Mouse (Mus musculus): Measurements from ENCODE around the gene B4galnt3.
A peak's percentile ranks its signal among the peaks of the same experiment; 100 is the strongest.
"Not testable (repeated sequence)": the region's sequence is repeated elsewhere in the genome, so short reads cannot be mapped to it uniquely, and the experiment has no call there.

Gene B4galnt3

DNA sequence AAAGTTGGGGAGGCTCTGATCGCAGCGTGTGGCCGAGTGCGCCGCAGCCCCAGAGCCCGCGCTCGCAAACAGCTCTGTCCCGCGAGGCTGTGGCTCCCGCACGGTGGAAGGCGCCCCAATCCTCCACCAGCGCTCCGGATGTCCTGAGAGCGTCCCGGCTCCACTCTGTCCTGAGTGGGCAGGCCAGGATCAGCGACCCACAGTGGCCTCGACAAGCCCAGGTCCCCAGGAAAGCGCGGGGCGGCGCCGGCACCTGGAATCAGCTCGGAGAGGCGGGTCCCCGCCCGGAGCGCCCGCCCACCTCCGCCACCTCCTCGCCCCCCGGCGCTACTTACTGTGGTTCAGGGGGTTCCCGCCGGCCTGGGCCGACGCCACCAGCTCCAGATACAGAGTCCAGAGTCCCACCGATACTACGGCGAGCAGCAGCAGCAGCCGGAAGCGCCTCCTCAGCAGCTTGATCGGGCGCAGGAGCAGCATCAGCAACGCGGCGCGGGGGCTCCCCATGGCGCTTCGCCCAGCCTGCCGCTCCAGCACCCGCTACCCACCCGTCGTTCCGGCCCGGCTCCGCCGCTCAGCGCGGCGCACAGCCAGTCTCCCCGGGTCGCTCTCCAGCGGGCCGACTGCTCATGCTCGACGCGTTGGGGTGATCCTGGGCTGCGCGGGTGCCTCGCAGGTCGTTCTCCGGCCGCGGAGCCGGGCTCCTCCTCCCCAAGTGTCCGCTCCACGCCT, at the start of gene B4galnt3, which contains the start of gene D330020A13Rik:
Gene B4galnt3, minus strand, starts transcription at position 504 of the 729 bp plus-strand sequence.
Gene D330020A13Rik, plus strand, starts transcription at position 309 of the 729 bp plus-strand sequence.
- peak; percentile 63 for DNase-seq

DNA sequence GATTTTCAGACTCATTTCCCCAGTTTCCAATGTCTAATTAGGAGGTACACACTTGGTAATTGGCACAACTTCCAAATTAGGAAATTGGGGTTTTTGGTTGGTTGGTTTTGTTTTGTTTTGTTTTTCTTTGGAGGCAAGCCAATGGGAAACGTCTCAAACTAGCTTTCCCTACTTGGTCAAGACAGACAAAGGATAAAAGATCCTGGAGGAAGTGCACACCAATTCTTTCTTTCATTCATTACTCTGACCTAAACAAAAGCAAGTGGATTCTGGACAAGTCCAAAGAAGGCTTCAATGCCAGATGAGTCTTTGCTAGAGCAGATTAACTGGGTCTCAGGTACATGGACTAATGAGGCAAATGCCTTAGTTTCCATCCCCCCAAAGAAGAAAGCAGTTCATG, 49.6 kb upstream of the B4galnt3 start:
- DNase-seq: no peak

DNA sequence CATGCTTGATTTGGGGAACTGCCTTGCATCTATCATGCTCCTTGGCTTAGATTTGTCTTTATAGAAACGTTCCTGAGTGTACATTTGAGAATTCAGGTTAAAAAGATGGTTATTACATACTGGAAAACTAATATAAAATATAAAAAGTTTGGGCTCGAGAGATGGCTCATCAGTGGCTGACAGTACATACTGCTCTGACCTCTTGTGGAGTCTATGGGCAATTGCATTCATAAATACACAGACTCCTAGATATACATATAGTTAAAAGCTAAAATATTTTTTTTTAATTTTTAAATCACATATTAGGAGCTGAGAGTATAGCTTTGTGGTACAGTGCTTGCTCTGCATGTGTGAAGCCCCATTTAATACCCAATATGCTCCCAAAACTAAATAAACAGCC, 38.0 kb upstream of the B4galnt3 start:
- DNase-seq: no peak

DNA sequence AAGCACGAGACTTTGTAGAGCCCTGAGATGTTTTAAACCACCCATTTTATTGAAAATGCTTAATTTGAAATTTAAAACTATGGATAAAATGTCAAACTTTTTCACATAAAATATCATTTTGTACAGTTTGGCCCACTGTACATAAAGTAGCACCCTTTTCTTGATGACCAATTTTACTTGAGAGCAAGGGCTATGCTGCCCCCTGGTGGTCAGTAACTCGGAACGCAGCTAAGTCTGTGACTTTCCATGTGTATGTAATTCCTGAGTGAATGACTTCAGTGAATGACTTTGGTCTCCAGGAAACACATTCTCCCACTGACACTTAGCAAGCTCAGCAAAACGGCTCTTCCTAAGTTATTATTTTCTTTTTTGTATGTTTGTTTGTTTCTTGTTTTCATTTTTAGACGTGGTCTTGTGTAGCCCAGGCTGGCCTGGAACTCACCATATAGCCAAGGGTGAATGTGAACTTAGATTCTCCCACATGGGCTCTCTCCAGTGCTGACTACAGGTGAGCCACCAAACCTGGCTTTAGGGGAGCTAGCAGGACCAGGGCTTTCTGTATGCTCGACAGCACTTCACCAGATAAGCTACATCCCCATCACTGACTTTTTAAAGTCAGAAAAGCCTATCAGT, 30.1 kb upstream of the B4galnt3 start:
- peak; percentile 87 for DNase-seq

DNA sequence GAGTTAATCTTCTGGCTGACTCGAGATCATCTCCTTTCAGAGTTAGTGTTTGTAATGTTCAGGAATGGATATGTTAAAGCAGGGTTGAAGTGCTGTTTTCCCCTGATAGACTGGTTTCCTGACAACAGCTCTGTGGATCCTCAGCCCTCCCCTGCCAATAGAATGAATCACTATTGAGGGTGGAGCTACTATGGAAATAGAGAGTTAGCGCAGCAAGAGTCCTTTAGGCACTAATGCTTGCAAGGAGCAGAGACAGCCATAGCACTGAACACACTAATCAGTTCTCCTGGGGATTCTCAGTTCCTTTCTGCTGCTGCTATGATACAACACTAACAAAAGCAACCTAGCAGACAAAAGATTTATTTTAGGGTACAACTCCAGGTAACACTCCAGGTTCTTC, 26.0 kb upstream of the B4galnt3 start:
- DNase-seq: no peak

DNA sequence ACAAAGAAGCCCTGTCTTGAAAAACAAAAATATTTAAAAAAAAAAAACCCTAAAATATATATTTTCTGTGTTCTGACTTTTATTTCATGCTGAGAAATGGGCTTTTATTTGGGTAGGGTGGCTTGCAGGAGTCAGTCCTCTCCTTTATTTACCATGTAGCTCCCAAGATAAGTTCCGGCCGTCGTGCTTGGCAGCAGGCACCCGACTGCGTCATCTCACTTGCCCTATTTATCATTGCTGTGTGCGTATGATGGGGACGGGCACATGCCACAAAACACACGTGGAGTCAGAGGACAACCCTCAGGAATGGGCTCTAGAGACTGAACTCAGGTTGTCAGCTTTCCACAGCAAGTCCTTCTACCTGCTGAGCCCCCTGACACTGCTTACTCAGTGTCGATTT, 24.8 kb upstream of the B4galnt3 start:
- DNase-seq: no peak

DNA sequence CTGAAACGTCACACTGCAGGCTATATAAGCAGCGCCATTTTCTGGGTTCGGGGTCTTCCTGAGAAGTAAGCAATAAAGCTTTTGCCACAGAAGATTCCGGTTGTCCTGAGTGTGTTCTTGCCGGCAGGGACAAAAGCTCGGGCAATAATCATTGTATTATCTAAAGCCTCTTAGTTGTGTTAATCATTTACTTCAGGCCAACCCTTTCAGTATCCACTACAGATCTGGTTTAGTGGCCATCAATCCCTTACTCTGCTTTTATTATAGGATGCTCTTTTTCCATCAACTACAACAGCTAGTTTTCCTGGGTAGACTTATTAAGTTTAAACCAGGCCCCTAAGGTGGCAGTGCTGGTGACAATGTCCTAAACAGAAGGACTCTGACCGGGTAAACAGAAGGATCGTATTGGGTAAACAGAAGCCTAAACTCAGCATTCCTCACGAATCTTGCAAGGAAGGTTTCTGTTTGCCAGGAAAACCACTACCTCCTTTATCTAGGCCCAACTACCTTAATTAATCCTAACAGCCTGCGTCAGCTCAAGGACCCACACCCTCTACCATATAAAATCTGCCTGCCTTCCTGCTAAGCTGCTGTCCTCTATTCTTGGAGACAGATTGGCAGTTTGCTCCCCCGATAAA, 24.1 kb upstream of the B4galnt3 start:
- no peak for DNase-seq

DNA sequence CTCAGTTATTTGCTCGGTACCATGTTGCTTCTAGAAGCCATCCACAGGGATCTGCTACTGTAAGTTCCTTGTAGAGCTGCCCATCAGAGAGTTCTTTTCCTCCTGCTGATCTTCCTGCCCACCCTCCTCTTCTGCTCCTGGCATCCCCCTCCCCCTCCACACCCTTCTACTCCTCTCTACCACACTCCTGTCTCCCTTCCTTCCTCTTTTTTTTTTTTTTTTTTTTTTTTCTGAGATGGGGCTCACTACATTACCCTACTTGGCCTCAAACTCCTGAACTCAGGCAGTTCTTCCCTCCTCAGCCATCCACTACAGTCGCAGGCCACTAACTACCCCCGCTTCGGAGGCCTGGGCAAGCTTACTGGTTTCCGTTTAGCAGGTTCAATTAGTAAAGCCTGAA, 18.1 kb upstream of the B4galnt3 start:
- DNase-seq: no peak

DNA sequence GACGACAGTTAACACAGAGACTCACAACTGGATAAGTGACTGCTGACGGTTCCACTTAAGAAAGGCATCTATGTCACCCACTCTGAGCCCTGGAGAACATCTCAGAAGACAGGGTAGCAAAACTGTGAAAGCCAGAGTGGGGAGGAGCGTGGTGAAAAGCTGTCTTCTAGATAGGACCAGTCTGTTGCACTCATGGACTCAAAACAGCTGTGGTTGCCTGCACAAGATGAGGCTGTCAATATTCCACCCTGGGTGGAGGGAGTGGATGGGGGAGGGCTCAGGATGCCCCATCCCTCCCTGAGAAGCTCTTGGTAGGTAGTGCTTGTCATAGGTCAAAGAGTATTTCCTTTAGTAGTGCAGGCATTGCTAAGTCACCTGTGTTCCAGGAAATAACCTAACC, 15.4 kb upstream of the B4galnt3 start:
- no peak for DNase-seq

DNA sequence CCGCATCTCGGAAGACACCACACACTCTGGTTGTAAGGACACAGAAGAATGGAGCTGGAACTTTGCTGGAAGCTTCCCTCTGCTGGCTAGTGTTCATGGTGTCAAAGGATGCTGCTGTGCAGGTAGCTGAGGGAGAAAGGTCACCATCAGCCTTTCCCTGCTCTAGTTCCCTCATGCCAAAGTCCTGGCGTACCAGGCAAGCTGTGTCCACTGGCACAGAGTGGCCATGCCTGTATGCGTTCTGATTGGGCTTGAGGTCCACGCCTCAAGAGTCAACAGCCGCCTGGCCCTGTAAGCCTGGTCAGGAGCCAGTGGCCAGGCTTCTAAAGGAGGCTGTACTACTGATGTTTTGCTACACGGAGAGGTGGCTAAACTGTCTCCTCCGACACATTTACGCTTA, 15.0 kb upstream of the B4galnt3 start:
- DNase-seq: no peak

DNA sequence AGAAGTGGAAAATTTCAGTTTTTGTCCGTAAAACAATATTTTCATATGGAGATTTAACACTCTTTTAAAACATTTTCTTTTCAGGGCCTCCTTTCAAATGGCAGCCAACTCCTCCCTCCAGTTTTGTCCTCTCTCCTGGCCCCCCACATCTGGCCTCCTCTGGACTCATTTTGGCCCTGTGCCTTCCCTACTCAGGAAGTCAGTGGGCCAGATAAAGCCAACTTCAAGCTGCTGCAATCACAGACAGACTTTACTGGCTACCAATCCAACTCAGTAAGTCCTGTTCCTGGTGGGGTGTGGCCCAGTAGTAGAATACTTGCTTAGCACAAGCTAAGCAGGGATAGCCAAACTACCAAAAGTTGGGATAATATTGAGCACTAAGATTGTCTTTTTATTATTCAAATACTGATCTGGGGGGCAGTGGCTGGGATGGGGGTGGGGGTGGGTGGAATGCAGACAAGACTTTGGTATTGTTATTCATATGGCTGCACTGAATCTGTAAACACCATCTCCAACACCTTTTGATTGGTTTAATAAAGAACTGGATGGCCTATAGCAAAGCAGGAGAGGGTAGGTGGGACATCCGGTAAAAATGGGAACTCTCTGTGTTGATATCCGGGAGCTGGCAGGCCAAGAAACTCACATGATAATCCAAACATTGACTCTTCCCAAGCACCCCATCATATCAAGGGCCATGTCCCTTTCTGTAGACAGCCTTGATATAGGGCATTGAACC, 12.7 kb upstream of the B4galnt3 start:
- DNase-seq: no peak

DNA sequence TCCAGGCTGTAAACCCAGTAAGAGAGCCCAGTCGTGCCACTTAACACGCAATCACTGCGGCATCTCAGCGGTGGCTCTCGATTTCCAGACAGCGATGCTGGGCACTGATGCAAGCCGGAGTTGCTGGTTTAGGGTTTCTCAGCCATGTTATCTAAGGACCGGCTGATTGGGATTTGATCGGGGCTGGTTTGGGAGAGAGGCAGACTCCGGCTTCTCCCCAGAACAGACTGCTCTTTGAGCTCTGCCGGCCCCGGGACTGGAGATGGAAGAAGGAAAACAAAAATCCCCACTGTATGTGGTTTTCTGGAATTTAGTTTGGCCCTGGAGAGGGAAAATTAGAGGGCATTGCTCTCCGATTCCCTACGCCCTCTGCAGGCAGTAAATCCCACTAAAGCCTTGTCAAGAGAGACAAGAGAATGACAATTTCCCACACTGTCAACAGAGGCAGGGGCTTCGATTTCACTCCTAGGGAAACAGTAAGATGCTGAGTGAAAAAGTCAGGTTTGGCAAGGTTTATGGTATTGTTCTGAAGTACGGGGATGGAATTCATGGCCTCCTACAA, 8.5 kb upstream of the B4galnt3 start:
- peak; percentile 32 for DNase-seq

DNA sequence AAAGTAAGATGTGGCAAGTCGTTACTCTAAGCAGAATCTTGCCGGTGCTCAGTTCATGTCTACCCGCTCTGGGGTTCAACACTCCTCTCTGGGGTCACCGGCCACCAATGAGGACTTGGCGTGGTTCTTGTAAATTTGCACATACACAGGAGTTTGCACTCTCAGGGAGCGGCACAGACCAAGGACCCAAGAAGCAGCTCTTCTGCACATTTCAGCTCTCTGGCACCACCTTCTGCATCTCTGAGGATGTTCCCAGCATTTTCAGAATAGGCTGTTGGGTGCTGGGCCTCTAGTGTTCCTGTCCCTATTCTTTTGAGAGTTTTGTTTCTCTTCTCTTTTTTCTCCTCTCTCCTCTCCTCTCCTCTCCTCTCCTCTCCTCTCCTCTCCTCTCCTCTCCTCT, 6.8 kb upstream of the B4galnt3 start:
- peak; percentile 66 for DNase-seq

DNA sequence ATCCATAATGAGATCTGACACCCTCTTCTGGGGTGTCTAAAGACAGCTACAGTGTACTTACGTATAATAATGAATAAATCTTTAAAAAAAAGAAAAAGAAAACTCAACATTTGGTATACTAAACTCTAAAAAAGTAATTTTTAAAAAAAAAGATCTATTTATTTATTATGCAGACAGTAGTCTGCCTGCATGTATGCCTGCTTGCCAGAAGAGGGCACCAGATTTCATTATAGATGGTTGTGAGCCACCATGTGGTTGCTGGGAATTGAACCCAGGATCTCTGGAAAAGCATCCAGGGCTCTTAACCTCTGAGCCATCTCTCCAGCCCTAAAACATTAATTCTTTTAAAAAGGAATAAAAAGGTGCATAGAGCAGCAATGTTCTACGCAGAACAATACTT, 2.2 kb upstream of the B4galnt3 start:
- DNase-seq: not testable (repeated sequence)

DNA sequence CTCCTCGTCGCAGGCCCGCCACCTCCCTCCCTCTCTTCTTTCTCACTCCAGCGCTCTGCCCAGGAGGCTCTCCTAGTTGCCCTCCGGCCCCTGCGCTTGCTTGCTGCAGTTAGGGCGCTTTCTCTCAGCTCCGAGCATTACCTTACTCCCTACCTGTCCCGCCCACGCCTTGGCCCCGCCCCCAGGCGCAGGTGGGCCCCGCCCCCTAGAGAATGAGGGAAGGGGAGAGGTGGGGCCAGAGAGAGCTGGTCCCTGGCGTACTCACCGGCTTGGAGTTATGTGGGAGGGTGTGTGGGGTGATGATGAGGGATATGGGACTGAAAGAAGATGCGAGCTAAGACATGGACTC, 400 bp upstream of the B4galnt3 start:
- DNase-seq: no peak

DNA sequence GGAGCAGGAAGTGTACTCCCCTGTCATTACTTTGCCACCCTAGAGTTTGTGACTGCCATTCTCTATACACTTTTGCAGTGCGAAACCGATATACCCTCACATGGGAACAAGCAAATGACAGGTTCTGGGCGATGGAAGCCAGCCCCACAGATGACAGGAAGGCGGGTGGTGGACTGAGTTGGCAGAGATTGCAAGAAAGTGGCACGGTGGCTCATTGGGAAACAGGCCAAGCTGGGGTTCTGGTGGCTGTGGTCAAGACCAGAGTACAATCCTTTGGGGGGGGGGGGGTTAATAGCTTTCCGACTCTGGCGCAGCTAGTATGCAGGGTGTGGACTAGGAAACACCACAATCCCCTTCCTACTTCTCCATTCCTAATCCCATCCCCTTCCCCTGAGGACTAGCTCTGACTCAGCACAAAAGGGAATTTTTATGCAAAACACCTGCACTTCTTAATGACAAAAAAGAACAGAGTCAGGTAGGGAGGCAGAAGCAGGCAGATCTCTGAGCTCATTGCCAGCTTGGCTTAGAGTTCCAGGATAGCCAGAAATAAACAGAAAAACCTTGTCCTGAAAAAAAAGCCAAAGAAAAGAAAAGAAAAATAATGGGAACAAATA, 2.9 kb downstream of the B4galnt3 start:
- DNase-seq: no peak

DNA sequence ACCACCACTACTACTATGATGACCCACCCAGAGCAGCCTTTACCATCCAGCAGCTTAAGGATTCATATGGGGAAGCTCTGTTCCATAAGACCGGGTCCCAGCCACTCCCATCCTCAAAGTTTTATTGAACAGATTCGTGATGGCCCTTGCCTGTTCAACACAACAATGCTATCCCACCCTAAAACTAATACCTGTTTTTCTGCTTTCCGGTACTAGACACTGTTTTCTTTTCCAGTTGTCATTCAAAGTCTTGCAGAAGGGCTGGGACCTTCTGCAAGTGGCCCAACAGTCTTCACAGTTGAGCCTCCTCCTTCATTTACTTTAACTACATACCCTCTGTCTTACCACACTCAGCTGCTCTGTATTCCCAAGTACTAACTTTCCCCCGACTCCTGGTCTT, 4.9 kb downstream of the B4galnt3 start:
- no peak for DNase-seq

DNA sequence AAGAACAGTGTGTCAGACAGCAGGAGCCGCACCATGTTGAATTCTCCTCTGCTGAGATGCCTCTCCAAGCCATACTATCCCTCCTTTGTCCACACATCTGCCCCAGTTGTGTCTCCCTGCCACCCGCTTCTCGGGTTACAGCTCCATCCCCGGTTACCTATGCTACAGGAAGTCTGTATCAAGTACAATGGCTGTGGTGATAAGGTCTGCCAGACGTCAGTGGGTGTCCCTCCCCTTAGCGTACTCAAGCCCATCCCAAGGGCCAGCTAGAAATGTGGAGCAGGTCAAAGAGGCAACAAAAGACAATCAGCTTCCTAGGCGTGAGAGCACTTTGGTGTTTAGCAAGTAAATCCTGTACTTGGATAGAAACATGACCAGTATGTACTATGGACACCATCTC, 5.8 kb downstream of the B4galnt3 start:
- DNase-seq: no peak

DNA sequence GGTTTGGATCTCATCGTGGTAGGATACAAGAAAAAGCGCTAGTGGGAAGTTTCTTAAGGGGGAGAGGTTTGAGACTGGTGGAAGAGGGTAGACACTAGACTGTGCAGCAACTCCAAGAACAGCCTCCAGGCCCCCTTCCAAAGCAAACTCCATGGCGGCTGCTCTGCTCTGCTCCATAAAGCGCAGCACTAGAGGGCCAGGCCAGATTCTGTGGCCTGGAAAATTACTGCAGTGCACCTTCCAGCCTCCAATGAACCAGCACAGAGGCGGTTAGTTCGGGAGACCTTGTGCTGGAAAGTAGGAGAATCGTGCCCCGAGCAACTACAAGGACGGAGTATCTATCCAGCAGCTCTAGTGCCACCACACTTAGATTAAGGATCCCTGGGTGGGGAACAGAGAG, 7.1 kb downstream of the B4galnt3 start:
- no peak for DNase-seq

DNA sequence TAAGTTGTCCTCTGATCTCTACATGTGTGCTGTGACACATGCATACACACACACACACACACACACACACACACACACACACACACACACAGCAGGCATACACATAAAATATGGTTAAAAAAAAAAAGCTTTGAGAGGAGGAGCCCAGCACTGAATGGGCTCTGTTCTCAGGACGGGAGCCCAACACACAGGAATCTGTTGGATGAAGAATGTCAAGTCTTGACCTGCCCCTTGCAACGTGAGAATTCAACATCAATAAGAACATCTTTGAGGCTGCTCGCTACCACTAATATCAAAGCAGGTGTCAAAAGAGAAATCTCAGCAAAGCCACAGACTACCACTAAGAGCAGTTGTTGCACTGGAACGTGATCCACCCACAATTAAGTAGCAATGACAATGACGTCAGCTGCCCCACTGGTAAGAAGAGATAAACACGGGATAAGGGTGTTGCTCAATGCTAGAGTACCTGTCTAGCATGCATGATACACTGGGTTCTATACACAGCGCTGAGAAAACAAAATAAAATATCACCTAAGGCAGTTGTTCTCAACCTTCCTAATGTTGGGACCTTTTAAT, 17.4 kb downstream of the B4galnt3 start:
- no peak for DNase-seq

DNA sequence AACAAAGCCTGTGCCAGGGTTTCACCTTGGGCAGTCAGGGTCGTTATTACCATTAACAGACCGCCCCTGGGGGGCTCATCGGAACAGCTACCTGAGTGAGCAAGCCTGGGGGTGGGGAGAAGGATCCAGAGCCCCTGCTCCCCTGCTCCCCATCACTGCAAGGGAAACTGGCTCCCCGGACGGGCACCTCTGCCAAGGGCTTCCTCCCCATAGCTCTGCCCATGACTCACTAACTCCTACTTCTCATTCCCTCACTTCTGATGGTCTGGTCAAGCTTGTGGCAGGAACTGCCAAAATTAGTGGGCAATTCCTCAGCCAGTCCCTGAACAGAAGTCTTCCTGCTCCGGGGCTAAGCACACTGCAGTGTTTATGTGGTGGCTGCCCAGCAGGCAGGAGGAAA, 19.1 kb downstream of the B4galnt3 start:
- DNase-seq: no peak

DNA sequence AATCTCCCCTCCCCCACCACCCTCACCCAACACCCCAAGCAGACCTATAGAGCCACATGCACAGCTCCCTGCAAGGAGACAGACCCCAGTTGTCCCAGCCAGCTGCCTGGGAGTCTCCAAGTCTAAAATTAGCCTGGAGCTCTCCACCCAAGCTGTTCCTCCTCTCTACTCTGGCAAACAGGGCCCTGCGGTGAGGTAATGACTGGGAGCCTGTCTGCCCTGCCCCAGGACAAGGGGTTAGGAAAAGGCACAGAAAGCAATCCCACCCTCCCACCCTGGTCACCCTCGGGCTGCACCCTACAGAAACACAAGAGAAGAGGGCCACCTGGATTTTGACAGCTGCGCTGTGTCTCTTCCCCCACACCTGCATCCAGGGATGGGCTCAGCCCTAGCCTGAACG, 19.5 kb downstream of the B4galnt3 start:
- no peak for DNase-seq

DNA sequence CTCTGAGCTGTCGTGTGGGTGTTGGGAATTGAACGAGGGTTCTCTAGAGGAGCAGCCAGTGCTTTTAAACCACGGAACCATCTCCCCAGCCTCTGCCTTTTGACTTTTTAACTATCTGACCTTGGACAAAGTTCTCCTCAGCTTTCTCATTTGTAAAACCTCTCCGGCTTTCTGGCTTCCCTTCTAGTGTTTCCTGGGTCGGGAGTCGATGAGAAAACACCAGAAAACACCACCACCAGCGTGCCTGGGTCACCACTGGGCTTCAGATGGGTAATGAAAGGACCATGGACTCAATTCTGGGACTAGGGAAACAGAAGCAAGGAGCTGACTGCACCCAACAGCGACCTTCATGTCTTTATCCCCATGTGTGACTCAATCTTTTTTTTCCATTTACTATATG, 20.2 kb downstream of the B4galnt3 start:
- no peak for DNase-seq

All from retina, postnatal 1 day (tissue).